Mouse (Mus musculus): ENCODE measurements at regions not wholly inside any gene's neighbourhood (a gene's known extent, or its start where the extent isn't known, plus 50 kb on each side); places are given as distances from the start of the nearest gene placed in this dataset.

DNA sequence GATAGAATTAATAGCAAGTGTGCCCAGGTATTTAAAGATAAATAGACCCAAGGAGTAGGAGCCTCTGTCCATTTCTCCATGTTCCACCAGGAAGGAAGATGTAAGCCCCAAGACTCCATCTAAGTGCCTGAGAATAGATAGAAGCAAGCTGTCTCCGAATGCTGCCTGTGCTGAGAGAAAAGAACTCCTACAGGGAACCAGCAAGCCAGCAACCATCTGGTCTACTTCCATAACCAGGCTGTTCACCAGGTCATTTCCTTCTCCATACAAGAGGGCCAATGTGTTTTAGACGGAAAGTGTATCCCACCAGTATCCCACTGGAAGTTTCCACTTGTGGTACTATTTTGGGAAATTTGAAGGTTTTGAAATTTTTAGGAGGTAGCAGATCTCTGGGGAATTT lies 418.4 kb upstream of the Camk1g start:
- DNase-seq (ENCODE audit: low spot score): no peak

- no peak for DNase-seq (ENCODE audit: low spot score)
Measured at GRCm38 (mm10) chr1:193787417-193787816, 417.3 kb upstream of the Camk1g start.

DNA sequence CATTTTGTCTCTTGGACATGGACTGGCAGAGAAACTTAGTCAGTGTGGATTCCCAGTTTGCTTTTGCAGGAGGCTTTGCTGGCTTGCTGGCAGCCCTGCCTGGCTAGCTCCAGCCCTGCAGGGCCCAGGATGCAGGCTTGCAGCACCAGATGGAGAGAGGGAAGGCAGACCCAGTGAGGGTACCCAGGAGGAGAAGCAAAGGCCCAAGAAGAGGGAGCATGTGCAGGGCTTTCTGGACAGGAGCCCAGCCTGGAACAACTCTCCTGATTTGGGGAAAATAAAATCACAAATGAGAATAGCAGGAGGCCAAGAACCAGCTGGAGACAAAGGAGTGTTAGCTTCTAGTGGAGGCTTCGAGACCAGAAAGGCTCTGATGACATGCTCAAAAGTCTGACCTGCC lies 414.9 kb upstream of the Camk1g start:
- DNase-seq (ENCODE audit: low spot score): no peak

DNA sequence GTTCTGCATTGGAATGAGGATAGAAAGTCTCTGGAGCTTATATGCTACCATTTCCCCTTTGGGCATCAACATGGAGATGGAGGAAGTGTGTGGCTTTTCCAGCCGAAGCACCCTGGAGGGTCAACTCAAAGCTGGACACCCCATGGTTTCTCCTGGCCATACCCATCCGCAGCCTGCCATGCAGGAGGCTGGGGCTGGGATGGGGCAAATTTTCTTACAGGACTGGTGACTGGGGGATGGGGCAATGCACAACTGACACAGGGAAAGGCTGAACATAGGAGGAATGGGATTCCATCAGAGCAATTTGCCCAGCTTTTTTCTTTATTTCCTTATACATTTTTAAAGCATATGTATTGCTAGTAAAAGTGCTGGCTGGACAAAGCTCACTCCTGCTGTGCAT lies 414.4 kb upstream of the Camk1g start:
- DNase-seq (ENCODE audit: low spot score): no peak

- no peak for DNase-seq (ENCODE audit: low spot score)
Measured at GRCm38 (mm10) chr1:193778181-193778580, 408.1 kb upstream of the Camk1g start.

GRCm38 (mm10) chr1:193769546-193769945 lies 399.4 kb upstream of the Camk1g start:
- DNase-seq (ENCODE audit: low spot score): no peak

- no peak for DNase-seq (ENCODE audit: low spot score)
Measured at GRCm38 (mm10) chr1:193764103-193764502, 394.0 kb upstream of the Camk1g start.

GRCm38 (mm10) chr1:193751819-193752251 lies 381.7 kb upstream of the Camk1g start:
- no peak for DNase-seq (ENCODE audit: low spot score)

DNA sequence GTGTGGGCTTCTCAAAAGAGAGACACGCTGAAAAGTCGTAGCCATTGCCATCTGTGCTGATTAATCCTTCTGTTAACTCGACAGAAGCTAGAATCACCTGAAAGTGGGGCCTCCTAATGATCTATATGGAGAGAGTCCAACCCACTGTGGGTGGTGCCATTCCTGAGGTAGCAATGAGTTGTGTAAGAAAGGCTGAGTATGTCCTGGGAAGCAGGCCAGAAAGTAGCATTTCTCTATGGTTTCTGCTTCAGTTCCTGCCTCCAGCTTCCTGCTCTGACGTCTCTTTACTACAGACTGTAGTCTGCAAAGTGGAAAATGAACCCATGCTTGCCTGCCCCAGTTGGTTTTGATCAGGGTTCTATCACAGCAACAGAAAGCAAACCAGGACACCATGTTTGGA lies 380.8 kb upstream of the Camk1g start:
- no peak for DNase-seq (ENCODE audit: low spot score)

DNA sequence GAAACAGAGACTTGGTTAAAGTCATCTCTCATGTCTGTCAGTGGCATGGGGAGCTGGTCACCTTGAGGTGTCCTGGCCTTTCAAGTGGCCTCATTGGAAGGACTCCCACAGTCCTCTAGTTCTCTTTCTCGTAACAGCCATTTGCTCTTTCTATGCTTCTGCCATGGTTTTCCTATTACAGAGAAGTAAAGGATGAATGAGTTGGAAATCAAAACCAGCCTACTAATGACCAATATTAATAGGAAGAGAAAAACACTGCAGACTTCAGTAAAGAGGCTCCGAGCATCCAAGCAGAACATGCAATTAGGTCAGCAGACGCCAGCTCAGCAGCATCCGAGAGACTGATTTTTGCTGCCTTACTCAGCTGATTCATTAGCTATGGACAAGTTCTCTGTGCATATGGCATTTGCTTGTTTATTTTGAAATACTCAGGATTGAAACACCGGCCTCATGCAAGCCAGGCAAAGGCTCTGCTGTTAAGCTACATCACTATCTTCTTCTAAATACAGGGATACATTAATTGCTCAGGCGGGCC lies 377.4 kb upstream of the Camk1g start:
- DNase-seq (ENCODE audit: low spot score): no peak

DNA sequence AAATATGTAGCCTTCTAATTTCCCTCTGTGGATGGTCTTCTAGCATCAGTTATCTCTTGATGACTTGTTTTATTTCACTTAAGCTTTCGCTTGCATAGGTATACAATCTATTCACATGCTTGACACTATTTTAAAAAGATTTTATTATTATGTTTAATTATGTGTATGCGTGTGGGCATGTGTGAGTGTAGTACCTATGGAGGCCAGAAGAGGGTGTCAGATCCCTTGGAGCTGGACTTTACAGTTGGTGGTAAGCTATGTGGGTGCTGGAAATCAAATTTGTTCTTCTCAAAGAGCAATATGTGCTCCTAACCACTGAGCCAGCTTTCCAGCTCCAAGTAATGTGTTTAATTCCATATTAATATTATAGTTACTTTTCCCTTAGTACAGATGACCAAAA lies 372.6 kb upstream of the Camk1g start:
- DNase-seq (ENCODE audit: low spot score): no peak

DNA sequence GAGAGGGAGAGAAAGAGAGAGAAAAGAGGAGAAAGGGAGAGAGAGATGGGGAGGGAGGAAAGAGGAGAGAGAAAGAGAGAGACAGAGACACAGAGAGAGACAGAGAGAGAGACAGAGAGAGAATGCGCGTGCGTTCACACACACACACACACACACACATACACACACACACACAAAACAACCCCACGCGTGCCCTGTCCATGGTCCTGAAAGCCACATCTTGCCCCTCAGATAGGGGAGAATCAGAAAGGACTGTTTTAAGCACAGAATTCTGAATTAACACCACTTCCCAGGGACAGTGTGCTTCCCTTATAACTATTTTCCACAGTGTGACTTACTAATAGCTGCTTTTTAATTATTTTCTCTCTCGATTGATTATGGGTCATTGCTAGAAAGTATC lies 368.7 kb upstream of the Camk1g start:
- DNase-seq (ENCODE audit: low spot score): peak; percentile 69

DNA sequence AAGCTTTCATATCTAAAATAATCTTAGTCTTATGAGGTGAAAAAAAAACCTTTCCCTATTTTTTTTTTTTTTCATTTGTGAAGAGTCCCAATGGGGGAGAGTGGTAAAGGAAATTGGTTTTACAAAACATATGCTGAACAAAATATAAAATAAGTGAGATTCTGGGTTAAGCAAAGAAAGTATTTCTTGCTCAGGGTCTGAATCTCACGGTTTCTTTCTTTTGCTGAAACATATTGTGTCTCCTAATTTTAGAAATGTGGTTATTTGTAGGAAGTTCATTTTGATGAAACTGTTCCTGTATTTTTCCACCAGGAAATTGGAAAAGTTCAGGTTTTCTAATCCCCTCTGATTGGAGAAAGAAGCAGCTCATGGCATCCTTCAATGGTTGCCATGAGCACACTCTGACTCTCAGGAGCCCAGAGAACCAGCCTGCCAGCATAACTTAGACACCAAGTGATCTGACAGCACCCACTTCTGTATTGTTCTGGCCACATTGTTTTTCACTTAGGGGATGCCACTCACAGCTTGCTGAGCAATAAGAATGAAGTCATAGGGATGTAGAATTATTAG lies 365.9 kb upstream of the Camk1g start:
- DNase-seq (ENCODE audit: low spot score): no peak

- DNase-seq (ENCODE audit: low spot score): no peak
Measured at GRCm38 (mm10) chr1:193734014-193734763, 364.1 kb upstream of the Camk1g start.

DNA sequence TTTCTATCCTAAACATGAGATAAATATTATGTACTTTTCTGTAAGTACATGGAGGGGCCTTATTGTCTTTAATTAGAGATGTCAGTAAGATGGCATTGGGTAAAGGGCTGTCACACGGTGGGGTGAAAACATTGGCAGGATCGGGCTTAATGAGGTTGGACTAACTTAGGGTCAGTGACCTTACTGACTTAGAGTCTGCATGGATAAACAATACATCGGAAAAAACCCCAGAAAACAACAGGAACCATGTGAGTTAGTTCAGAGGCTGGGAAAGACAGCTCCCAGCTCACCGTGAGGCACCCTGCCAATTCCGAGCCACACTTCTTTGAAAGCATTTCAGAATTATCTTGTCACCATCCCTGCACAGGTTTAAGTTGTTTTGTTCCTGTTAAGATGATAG lies 363.3 kb upstream of the Camk1g start:
- DNase-seq (ENCODE audit: low spot score): no peak

DNA sequence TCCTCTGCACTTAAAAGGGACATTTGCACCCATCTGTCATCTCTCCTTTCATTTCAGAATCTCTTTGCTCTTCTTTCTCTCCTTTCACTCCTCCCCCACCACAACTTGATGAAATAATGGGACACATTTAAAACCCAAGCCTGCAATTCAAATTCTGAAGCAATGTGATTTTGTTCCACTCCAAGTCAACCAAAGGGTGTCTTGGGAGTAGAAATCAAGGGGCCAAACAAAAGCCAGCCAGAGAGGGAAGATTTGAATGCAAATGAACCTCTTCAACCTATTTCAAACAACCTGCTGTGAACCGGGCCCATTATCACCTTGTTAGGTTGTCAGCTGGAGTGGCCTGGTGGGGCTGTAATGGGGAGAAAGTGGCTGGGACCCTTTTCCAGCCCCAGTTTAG lies 362.0 kb upstream of the Camk1g start:
- no peak for DNase-seq (ENCODE audit: low spot score)

GRCm38 (mm10) chr1:193721850-193722249 lies 351.8 kb upstream of the Camk1g start:
- DNase-seq (ENCODE audit: low spot score): no peak

GRCm38 (mm10) chr1:193720420-193720851 lies 350.3 kb upstream of the Camk1g start:
- no peak for DNase-seq (ENCODE audit: low spot score)

GRCm38 (mm10) chr1:193715328-193715727 lies 345.2 kb upstream of the Camk1g start:
- no peak for DNase-seq (ENCODE audit: low spot score)

GRCm38 (mm10) chr1:193714631-193715030 lies 344.5 kb upstream of the Camk1g start:
- DNase-seq (ENCODE audit: low spot score): no peak

DNA sequence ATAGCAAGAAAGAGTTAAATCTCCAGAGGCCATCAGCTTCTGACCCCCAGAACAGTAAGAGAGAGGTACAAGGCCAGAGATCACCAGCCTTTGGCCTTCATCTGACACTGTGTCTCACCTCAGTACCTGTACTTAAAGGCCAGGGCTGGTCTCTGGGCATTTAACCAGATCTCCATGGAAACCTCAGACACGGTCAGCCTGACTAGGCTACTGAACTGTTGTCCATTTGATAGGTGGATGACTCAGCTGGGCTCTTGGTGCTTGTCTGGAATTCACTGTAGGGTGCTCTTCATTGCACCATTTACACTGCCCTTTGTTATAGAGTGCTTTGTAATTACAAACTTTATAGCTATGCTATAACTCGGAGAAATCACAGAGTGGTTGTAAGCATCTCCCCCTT lies 335.1 kb upstream of the Camk1g start:
- DNase-seq (ENCODE audit: low spot score): no peak

- peak; percentile 52 for DNase-seq (ENCODE audit: low spot score)
Measured at GRCm38 (mm10) chr1:193702707-193703419, 332.8 kb upstream of the Camk1g start.

- no peak for DNase-seq (ENCODE audit: low spot score)
Measured at GRCm38 (mm10) chr1:193700217-193700616, 330.1 kb upstream of the Camk1g start.
